Mouse (Mus musculus): ENCODE data around the gene Rnf169. TPM values are rescaled to one million over a fixed set of nuclear protein-coding genes. Genes with fewer than 3 reads are reported as not detected.

Rnf169 gene
- polyA plus RNA-seq, 1 experiment from 2014 or later, result 2.9 TPM

DNA sequence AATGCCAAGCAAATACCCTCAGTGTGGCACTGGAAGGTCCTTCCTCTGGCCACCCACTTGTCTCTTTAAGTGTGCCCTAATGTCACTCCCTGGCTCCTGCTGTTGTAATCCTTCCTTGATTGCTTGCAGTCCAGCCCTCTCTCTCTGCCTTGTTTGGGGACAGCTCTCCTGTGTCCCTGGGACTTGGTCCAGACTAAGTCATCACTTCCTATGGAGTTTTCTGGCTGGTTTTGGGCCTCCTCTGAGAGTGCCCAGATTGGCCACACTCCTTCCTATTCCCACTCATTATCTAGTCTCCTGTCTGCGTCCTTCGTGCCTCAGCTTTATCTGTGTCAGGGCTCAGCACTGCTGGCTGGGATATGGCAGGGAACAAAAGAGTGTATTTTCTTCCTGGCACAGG lies 64.7 kb downstream of the Rnf169 start:
- no peak overlapping the region for H3K27ac ChIP-seq (ENCODE audit: low read length)
- H3K36me3 ChIP-seq (ENCODE audit: control insufficient read depth, insufficient read depth), result peaks cover 2% of the 10 kb centered on the region; the same call in 1 of the 2 replicates
- no peak overlapping the region for H3K4me3 ChIP-seq (ENCODE audit: low read length)
- H3K4me1 ChIP-seq (ENCODE audit: control insufficient read depth, insufficient read depth, low read length), result peaks cover 10% of the 10 kb centered on the region
- H3K9ac ChIP-seq (ENCODE audit: low read length), result no peak overlapping the region
- H3K27me3 ChIP-seq (ENCODE audit: control insufficient read depth, insufficient read depth, low read length), result 0 out of 2 replicates have a peak, but pooled peaks cover 9% of the 10 kb centered on the region
- no peak for ATAC-seq (replicated peaks; ENCODE audit: extremely low read depth, insufficient read depth, low FRiP score)
- no peak overlapping the region for H3K4me2 ChIP-seq (ENCODE audit: low read depth, low read length)
- no peaks in the 10 kb centered on the region for H3K9me3 ChIP-seq (replicated peaks; ENCODE audit: control insufficient read depth, low read length)
- WGBS, result 39% methylated on average over 2 of the region's 2 CpGs

DNA sequence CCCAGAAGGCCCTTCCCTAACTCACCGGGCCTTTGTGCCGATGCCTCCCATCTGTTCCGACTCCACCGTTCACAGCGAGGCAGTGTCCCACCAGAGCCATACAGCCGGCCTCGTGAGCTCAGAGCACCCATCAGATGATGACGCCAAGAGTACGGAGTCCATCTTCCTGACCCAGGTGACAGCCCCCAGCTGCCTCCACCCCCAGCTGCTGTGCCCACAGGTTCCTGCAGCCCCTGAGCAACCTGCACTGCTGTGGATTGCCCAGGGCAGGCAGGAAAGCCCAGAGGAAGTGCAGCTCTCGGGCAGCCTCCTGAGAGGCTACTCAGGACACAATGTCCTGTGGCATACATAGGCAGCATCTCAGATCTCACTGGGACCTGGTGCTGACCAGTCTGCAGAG lies 65.9 kb downstream of the Rnf169 start:
- Histone ChIP-seq H3K36me3 (ENCODE audit: control insufficient read depth, insufficient read depth) (no peaks in the 10 kb centered on the region), H3K4me3 (ENCODE audit: low read length) (no peak overlapping the region), H3K4me1 (ENCODE audit: control insufficient read depth, insufficient read depth, low read length) (peaks cover 10% of the 10 kb centered on the region), H3K27ac (ENCODE audit: low read length) (no peak overlapping the region), H3K27me3 (ENCODE audit: control insufficient read depth, insufficient read depth, low read length) (0 out of 2 replicates have a peak, but pooled peaks cover 9% of the 10 kb centered on the region), H3K4me2 (ENCODE audit: low read depth, low read length) (no peak overlapping the region), H3K9me3 (replicated peaks; ENCODE audit: control insufficient read depth, low read length) (no peaks in the 10 kb centered on the region), H3K9ac (ENCODE audit: low read length) (no peak overlapping the region)
- ATAC-seq (replicated peaks; ENCODE audit: extremely low read depth, insufficient read depth, low FRiP score), result no peak
- 87% methylated on average over 10 of the region's 10 CpGs for WGBS

DNA sequence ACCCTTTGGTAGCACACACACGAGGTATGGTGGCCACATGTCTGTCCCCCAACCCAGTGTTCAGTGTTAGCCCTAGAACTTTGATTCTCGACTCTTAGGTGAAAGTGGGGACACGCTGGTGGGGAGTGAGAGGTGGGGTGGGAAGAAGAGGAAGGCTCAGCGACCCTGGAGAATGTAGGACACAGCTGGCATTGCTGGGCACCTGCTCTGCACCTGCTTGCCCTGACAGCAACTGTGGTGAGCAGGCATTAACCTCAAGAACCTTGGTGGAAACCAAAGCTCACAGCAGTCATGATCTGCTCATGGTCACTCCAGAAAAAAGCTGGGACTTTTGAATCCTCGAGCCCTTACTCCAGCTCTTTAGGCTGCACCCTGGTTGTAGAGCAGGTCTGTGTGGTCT lies 69.2 kb downstream of the Rnf169 start:
- H3K9ac ChIP-seq (ENCODE audit: low read length), result no peak overlapping the region
- H3K27ac ChIP-seq (ENCODE audit: low read length), result no peak overlapping the region
- H3K4me3 ChIP-seq (ENCODE audit: low read length), result no peak overlapping the region
- no peaks in the 10 kb centered on the region for H3K36me3 ChIP-seq (ENCODE audit: control insufficient read depth, insufficient read depth)
- WGBS, result 79% methylated on average over 5 of the region's 5 CpGs
- no peaks in the 10 kb centered on the region for H3K4me1 ChIP-seq (ENCODE audit: control insufficient read depth, insufficient read depth, low read length)
- H3K27me3 ChIP-seq (ENCODE audit: control insufficient read depth, insufficient read depth, low read length), result 0 out of 2 replicates have a peak, but pooled peaks cover under 1% of the 10 kb centered on the region
- no peak overlapping the region for H3K4me2 ChIP-seq (ENCODE audit: low read depth, low read length)
- no peak for ATAC-seq (replicated peaks; ENCODE audit: extremely low read depth, insufficient read depth, low FRiP score)
- no peaks in the 10 kb centered on the region for H3K9me3 ChIP-seq (replicated peaks; ENCODE audit: control insufficient read depth, low read length)

DNA sequence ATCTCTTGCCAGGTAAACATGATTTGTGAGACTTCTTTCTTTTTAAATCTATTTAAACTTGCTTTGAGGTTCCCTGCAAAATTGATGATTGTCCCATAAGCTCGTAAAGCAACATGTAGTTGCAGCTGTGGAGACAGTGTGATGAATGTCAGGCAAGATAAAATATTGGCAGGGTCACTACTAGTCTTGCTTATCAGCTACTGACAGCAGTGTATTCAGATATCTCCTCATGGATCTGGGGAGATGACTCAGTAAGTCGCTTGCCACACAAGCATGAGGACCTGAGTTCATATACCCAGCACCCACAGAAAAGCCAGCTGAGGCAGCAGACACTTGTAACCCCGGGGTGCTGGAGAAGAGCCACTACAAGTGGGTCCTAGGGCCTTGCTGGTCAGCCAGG lies 72.8 kb downstream of the Rnf169 start:
- Histone ChIP-seq H3K4me1 (ENCODE audit: control insufficient read depth, insufficient read depth, low read length) (peaks cover 9% of the 10 kb centered on the region), H3K27me3 (ENCODE audit: control insufficient read depth, insufficient read depth, low read length) (no peaks in the 10 kb centered on the region), H3K36me3 (ENCODE audit: control insufficient read depth, insufficient read depth) (no peaks in the 10 kb centered on the region), H3K9ac (ENCODE audit: low read length) (no peak overlapping the region), H3K4me3 (ENCODE audit: low read length) (no peak overlapping the region), H3K27ac (ENCODE audit: low read length) (no peak overlapping the region), H3K9me3 (replicated peaks; ENCODE audit: control insufficient read depth, low read length) (no peaks in the 10 kb centered on the region), H3K4me2 (ENCODE audit: low read depth, low read length) (no peak overlapping the region)
- WGBS, result 58% methylated on average over 3 of the region's 3 CpGs
- ATAC-seq (replicated peaks; ENCODE audit: extremely low read depth, insufficient read depth, low FRiP score), result no peak

DNA sequence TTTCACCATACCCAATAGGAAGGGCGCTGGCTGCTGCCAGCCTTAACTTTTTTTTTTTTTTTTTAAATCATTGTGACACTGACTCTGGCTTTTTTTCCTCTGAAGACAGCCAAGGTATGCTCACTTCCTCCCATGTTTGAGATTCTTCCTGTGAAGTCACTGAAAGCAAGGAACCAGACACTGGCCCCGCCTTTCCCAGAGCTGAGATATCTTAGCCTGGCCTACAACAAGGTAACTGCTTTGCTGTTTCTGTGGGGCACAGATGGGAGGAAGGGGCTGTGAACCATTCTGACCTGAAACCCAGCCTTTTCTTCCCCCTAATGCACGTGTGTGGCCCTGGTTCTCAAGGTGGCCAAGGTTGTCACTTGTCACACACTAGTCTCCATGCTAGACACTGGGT lies 73.9 kb downstream of the Rnf169 start:
- Histone ChIP-seq H3K9me3 (replicated peaks; ENCODE audit: control insufficient read depth, low read length) (no peaks in the 10 kb centered on the region), H3K4me2 (ENCODE audit: low read depth, low read length) (no peak overlapping the region), H3K9ac (ENCODE audit: low read length) (no peak overlapping the region), H3K36me3 (ENCODE audit: control insufficient read depth, insufficient read depth) (no peaks in the 10 kb centered on the region), H3K4me1 (ENCODE audit: control insufficient read depth, insufficient read depth, low read length) (peaks cover 9% of the 10 kb centered on the region), H3K27me3 (ENCODE audit: control insufficient read depth, insufficient read depth, low read length) (no peaks in the 10 kb centered on the region), H3K27ac (ENCODE audit: low read length) (no peak overlapping the region), H3K4me3 (ENCODE audit: low read length) (no peak overlapping the region)
- WGBS, result 85% methylated on average over 3 of the region's 3 CpGs
- ATAC-seq (replicated peaks; ENCODE audit: extremely low read depth, insufficient read depth, low FRiP score), result no peak

DNA sequence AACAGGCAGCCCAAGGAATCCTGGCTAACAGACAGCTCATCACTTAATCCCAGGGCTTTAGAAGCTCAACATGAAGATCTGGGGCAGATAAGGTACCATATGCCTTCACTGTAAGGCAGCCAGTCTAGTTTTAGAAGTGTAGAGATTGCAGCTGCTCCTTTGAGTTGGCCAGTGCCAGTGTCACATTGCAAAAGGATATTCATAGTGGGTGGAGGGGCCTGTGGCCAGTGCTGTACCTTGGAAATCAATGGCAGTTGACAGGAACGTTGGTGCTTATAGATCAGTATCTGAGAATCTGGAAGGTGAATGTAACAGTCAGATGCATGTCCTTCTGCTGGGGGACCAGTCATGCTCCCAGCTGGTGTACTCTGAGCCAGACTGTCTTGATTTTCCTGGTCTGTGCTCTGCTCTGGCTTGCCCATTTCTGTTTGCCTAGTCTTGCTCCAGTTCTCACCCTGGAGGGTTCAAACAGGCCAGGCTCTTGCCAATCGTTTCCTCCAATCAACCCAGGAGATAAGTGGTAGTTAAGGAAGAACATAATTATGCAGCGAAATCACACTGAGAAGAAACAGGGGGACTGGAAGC lies 75.7 kb downstream of the Rnf169 start:
- Histone ChIP-seq H3K36me3 (ENCODE audit: control insufficient read depth, insufficient read depth) (no peaks in the 10 kb centered on the region), H3K4me2 (ENCODE audit: low read depth, low read length) (no peak overlapping the region), H3K4me1 (ENCODE audit: control insufficient read depth, insufficient read depth, low read length) (peaks cover 9% of the 10 kb centered on the region), H3K9ac (ENCODE audit: low read length) (no peak overlapping the region), H3K27me3 (ENCODE audit: control insufficient read depth, insufficient read depth, low read length) (no peaks in the 10 kb centered on the region), H3K9me3 (replicated peaks; ENCODE audit: control insufficient read depth, low read length) (no peaks in the 10 kb centered on the region), H3K4me3 (ENCODE audit: low read length) (no peak overlapping the region), H3K27ac (ENCODE audit: low read length) (no peak overlapping the region)
- no peak for ATAC-seq (replicated peaks; ENCODE audit: extremely low read depth, insufficient read depth, low FRiP score)
- WGBS, result 35% methylated on average over 3 of the region's 3 CpGs

DNA sequence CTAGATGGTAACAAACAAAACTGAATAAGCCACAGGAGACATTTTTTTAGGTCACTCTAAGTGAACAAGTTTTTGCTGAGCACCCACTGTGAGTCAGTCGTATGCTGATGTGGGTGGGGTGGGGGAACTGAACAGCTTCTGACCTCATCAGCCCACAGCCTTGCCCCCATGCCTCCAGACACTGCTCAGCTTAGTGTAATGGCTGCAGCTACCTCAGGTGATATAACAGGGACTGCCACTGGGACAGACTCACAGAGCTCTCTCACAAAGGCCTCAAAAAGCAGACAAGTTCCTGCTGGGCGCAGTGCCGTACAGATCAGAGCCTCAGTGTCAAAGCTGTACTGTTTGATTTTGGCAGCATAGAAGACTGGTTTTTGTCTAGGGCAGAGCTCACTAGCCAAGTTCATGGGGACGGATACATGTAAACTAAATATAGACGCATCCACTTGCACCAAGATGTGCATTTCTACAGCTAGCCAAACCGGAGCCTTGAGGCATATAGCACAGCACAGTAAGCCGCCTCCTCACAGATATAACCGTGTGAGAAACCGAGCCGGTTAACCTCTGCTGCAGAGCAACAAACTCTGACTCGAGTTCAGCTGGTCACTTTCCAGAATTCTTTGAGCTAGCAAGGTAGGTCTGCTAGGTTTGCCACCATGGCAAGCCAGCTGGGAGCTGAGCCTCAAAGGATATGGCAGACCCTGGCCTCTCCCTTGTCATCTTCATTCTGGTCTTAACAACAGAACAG lies 77.2 kb downstream of the Rnf169 start:
- Histone ChIP-seq H3K4me2 (ENCODE audit: low read depth, low read length) (no peak overlapping the region), H3K4me3 (ENCODE audit: low read length) (no peak overlapping the region), H3K27me3 (ENCODE audit: control insufficient read depth, insufficient read depth, low read length) (no peaks in the 10 kb centered on the region), H3K36me3 (ENCODE audit: control insufficient read depth, insufficient read depth) (no peaks in the 10 kb centered on the region), H3K4me1 (ENCODE audit: control insufficient read depth, insufficient read depth, low read length) (peaks cover 9% of the 10 kb centered on the region), H3K27ac (ENCODE audit: low read length) (no peak overlapping the region), H3K9ac (ENCODE audit: low read length) (no peak overlapping the region), H3K9me3 (replicated peaks; ENCODE audit: control insufficient read depth, low read length) (no peaks in the 10 kb centered on the region)
- ATAC-seq (replicated peaks; ENCODE audit: extremely low read depth, insufficient read depth, low FRiP score), result no peak
- 50% methylated on average over 11 of the region's 11 CpGs for whole genome bisulfite sequencing

DNA sequence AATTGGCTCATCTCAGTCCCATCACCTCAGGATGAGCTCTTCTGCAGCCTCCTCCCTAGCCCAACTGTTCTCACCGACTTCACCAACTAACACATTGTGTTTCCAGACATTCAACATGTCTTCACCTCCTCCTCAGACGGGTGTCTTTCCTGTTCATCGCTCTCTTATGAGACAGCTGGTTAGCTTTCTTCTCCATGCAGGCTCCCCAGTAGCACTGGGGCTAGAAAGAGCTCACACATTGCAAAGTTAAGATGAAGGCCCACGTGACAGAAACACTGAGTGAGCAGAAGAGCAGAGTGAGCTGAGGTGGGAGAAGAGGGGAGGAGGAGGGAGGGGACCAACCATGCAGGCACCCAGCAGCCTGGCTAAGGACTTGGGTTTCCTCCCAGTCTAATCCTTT lies 78.0 kb downstream of the Rnf169 start:
- H3K4me1 ChIP-seq (ENCODE audit: control insufficient read depth, insufficient read depth, low read length), result peaks cover 9% of the 10 kb centered on the region
- no peak overlapping the region for H3K9ac ChIP-seq (ENCODE audit: low read length)
- no peaks in the 10 kb centered on the region for H3K9me3 ChIP-seq (replicated peaks; ENCODE audit: control insufficient read depth, low read length)
- H3K27ac ChIP-seq (ENCODE audit: low read length), result no peak overlapping the region
- no peaks in the 10 kb centered on the region for H3K27me3 ChIP-seq (ENCODE audit: control insufficient read depth, insufficient read depth, low read length)
- ATAC-seq (replicated peaks; ENCODE audit: extremely low read depth, insufficient read depth, low FRiP score), result no peak
- WGBS, result 55% methylated on average over 4 of the region's 4 CpGs
- H3K36me3 ChIP-seq (ENCODE audit: control insufficient read depth, insufficient read depth), result no peaks in the 10 kb centered on the region
- H3K4me3 ChIP-seq (ENCODE audit: low read length), result no peak overlapping the region
- no peak overlapping the region for H3K4me2 ChIP-seq (ENCODE audit: low read depth, low read length)

DNA sequence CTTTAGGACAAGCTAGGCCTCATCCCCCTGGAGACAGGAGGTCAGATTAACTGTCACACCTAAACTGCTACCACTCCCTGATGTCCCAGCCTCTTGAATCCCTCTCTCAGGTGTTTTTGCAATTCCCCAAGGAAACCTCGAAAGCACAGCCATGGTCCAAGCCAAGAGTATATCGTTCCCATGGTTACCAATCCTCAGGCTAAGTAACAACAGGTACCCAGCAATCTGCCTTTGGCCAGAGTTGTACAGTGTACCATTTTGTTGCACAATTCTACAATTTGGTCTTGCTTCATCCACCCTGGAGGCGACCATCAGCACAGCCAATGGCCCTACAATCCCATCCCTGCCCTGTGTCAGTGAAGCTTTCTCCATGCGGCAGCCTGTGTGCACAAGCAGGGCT lies 83.3 kb downstream of the Rnf169 start:
- Histone ChIP-seq H3K4me1 (ENCODE audit: control insufficient read depth, insufficient read depth, low read length) (no peaks in the 10 kb centered on the region), H3K4me2 (ENCODE audit: low read depth, low read length) (no peak overlapping the region), H3K36me3 (ENCODE audit: control insufficient read depth, insufficient read depth) (no peaks in the 10 kb centered on the region), H3K4me3 (ENCODE audit: low read length) (no peak overlapping the region), H3K9me3 (replicated peaks; ENCODE audit: control insufficient read depth, low read length) (no peaks in the 10 kb centered on the region), H3K9ac (ENCODE audit: low read length) (no peak overlapping the region), H3K27me3 (ENCODE audit: control insufficient read depth, insufficient read depth, low read length) (no peaks in the 10 kb centered on the region), H3K27ac (ENCODE audit: low read length) (no peak overlapping the region)
- WGBS, result 70% methylated on average over 4 of the region's 4 CpGs
- ATAC-seq (replicated peaks; ENCODE audit: extremely low read depth, insufficient read depth, low FRiP score), result no peak
